Mouse (Mus musculus): ENCODE results near the gene Tmem38a. TPM values are rescaled to one million over a fixed set of nuclear protein-coding genes. Genes with fewer than 3 reads are reported as not detected.

Tmem38a gene
- total RNA-seq, 2 experiments from 2014 or later = 474 to 492 TPM

DNA sequence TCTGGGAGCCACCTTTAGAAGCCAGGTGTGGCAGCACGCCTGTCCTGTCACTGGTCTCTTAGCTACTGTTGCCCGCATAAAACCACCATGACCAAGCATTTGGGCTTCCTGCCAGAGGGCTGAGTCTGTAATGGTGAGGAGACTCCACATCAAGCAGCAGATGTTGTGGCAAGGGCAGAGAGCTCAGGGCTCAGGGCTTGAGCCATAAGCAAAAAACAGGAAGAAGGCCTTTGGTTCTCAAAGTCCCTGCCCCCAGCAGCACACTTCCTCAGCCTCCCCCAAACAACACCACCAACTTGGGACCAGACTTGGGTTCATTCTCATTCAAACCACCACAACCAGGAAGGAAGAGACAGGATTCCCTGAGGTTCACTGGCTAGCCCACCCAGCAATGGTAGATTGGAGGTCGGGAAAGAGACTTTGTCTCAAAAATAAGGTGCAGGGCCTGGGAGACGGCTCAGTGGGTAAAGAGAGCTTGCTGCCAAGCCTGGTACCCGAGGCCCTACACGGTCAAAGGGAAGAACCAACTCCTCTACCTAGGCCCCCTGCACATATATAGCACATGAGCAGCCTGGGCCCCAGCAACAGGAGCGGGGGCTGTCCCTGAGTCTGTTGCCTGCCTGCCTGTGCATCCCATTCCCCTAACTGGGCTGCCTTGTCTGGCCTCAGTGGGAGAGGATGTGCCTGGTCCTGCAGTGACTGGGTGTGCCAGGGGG is 11.4 kb downstream of the Tmem38a start:
- DNase-seq = peak; percentile 76 to 78

DNA sequence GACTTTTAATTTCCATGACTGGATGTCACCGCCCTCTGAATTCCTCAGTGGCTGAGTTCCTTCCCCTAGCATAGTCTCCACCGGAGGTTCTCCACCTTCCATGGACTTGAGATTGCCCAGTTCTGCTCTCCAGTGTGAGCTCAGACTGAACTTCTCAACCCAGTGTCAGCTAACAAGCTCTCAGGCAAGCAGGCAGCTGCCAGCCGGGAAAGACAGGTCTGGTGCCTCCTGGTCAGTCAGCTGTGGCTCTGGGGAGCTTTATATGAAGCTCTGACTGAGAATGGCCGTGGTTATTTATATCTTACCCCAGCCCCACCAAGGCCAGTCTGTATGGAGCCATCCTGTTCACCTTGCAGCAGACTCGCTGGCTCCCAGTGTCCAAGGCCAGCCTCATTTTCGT is 12.5 kb downstream of the Tmem38a start:
- peak; percentile 48 to 60 for DNase-seq

DNA sequence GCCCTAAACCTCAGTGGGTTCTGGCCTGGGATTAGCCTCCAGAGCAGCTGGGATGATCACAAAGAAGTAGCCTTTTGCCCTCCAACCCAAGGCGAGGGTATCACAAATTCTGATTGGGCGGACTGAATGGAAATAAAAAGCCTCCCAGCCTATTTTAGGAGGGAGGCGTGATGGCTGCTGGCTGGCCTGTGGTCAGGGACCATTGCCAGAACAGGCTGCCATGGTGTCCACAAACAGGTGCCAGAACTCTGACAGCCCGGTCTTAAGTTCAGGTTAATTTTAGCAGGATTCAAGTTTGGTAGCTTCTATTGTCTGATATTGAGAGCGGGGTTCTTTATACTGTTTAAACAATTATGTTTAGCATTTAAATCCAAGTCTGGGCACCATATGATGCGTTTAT is 16.0 kb downstream of the Tmem38a start:
- DNase-seq = peak; percentile 72 to 83

DNA sequence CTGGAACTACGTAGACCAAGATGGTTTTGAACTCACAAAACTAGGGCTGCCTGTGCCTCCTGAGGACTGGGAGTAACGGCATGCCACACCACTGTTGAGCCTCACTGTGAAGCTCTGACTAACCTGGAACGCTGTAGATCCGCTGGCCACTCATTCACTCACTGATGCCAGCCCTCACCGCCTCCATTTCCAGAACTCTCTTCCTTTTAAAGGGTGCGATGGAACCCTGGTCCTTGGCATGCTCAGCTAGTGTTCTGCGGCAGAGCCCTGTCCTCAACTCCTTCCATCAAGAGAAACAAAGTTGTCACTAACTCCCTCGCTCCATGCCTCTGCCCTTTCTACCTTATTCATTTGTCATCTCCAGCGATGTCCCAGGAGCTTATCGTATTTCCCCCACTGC is 17.0 kb downstream of the Tmem38a start:
- DNase-seq = no peak

DNA sequence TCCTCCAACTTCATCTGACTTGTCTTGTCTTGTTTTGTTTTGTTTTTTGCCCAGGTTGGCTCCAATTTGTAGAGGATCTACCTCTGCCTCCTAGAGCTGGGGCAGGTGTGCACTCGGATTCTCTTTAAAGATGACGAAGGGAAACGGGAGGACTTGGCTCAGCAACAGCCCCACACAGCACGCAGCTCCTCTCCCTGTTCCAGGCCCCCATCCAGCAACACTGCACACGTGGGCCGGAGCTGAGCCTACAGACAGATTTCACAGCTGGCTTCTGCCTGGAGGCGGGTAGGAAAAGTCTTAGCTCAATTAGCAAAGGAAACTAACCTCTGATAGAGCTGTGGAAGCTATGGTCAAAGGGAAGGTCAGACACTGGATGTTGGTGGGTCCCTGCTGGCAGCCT is 17.4 kb downstream of the Tmem38a start:
- DNase-seq = peak; percentile 69 to 78

DNA sequence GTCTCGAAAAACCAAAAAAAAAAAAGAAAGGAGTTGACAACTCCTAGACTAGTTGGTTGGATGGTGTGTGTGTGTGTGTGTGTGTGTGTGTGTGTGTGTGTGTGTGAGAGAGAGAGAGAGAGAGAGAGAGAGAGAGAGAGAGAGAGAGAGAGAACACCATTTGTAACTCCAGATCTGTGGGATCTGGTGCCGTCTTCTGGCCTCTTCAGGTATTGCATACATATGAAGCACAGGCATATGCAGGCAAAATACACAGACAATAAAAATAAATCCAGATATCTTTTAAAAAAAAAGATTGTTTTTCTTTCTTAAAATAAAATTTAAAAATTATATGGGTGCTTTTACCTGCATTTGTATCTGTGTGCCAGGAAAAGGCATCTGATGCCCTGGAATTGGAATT is 18.3 kb downstream of the Tmem38a start:
- peak in 1 of 2 experiments; percentile 59 for DNase-seq

Small RNA genes within 50 kb of the gene (microRNA-seq; reads per million reads assigned to microRNA genes)
- gene Gm28019 = 0 reads per million in 2 experiments

Other genes starting within 250 kb of the Tmem38a start
- gene Eps15l1, start 150.6 kb upstream of the Tmem38a start, total RNA-seq (2021) = 10 to 100 TPM; 35.5 to 41.0 TPM
- 10 to 100 TPM; 17.0 to 24.2 TPM for gene Calr3, start 128.2 kb upstream of the Tmem38a start, total RNA-seq (2021)
- 1 to 10 TPM; 4.6 to 5.0 TPM for gene 1700030K09Rik, start 128.2 kb upstream of the Tmem38a start, total RNA-seq (2021)
- 10 to 100 TPM; 23.1 to 33.6 TPM for gene Cherp, start 96.8 kb upstream of the Tmem38a start, total RNA-seq (2021)
- gene Slc35e1, start 79.4 kb upstream of the Tmem38a start, total RNA-seq (2021) = 10 to 100 TPM; 73.6 to 73.7 TPM
- 1 to 10 TPM; 7.3 to 9.8 TPM for gene Med26, start 23.8 kb upstream of the Tmem38a start, total RNA-seq (2021)
- gene Smim7, start 967 bp upstream of the Tmem38a start, total RNA-seq (2021) = 100 to 1,000 TPM; 118 to 130 TPM
- gene Nwd1, start 74.7 kb downstream of the Tmem38a start, total RNA-seq (2021) = under 1 TPM; 0.27 to 0.54 TPM
- gene Sin3b, start 151.2 kb downstream of the Tmem38a start, total RNA-seq (2021) = 10 to 100 TPM; 76.0 to 78.8 TPM
- gene F2rl3, start 189.8 kb downstream of the Tmem38a start, total RNA-seq (2021) = 1 to 10 TPM in 1 of 2 experiments, under 1 TPM in 1; 0.69 to 1.2 TPM